Mouse (Mus musculus) layer of hippocampus, postnatal 10 days (tissue): ENCODE results near the gene Pitx2. TPM values are rescaled to one million over a fixed set of nuclear protein-coding genes. Genes with fewer than 3 reads are reported as not detected.

Source experiments
- DNase-seq, 2 experiments: peaks; one replicate each; pipeline ENCODE4 v3.0.0; 2021; ENCODE audit warnings: low spot score in 2 of 2
- total RNA-seq, 2 experiments: library from RNA; stranded (reverse); gene quantifications; 2 replicates each; pipeline ENCODE4 v1.2.3; 2021

Pitx2 gene
- total RNA-seq, 2 experiments from 2014 or later = not detected

DNA sequence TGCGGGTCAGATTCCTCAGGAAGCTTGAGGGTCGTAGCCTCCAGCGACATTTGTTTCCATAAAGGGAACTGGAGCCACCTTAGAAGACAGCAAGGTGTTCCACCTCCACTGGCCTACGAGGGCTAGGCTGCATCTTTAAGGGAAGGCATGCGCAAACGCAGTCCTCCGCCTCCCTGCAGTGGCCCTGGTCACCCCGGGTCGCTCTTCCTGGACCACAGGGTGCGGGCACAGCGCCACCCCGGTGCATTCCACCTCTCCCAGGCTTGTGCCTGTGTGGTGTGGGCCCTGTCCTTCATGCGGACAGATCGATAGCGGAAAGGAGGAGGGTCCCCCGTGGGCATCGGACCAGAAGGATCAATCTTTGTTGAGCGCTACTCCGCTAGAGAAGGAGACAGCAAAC lies 56.6 kb downstream of the Pitx2 start:
- DNase-seq = no peak

GRCm38 (mm10) chr3:129256766-129257165 lies 57.1 kb downstream of the Pitx2 start:
- DNase-seq = peak in 1 of 2 experiments; percentile 4

DNA sequence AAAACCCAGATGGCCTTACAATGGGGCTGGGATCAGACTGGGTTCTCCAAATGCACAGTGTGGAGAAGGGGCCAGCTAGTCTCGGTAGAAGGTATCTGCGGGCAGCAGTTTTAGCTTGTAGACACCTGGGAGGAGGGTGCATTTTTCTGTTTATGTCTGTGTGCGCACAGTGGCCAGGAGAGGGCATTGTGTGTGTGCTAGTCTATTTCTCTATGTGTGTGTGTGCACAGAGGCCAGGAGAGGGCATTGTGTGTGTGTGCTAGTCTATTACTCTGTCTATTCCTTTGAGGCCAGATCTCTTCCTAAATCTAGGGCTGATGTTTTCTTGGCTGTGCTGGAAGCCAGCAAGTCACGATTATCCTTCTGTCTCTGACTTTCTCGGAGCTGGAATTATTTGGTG lies 58.8 kb downstream of the Pitx2 start:
- no peak for DNase-seq

Other genes with a start within 250 kb of the Pitx2 start
- gene Enpep, start 132.8 kb downstream of the Pitx2 start, total RNA-seq = 1 to 10 TPM; 1.8 to 1.9 TPM